ENCODE assay signal across 8 mouse cellular contexts in genomic region chr12:35046310-35046998, GRCm38 (mm10). TPM values are rescaled to one million over a fixed set of nuclear protein-coding genes. Genes with fewer than 3 reads are reported as not detected.
DNase-seq lines count a peak whose midpoint lies in the region; ATAC-seq and TF ChIP-seq lines count a peak whose summit lies in the region.

No protein-coding gene starts in this region.

- peak overlapping the region; percentile 60 for H3K4me2 ChIP-seq in forebrain, embryonic 16.5 days (ENCODE audit: low read length)
- H3K4me2 ChIP-seq in liver, embryonic 16.5 days (ENCODE audit: low read depth, low read length) = peak overlapping the region; percentile 72
- peak overlapping the region; percentile 58 for H3K4me2 ChIP-seq in stomach, postnatal 0 days (replicated peaks; ENCODE audit: low read depth)

- no peak for TF ChIP-seq CTCF in lung, adult 2 months (IDR thresholded peaks at IDR 0.05; ENCODE audit: insufficient read depth, low read length)
- no peak for TF ChIP-seq CTCF in stomach, postnatal 0 days (IDR thresholded peaks at IDR 0.05; ENCODE audit: low read depth)

- no peak for TF ChIP-seq POLR2A in lung, adult 2 months (IDR thresholded peaks at IDR 0.05; ENCODE audit: borderline replicate concordance, extremely low read depth, low read depth, low read length)

- peak; percentile 62 for ATAC-seq in forebrain, embryonic 16.5 days
- peak; percentile 62 for ATAC-seq in liver, embryonic 16.5 days (ENCODE audit: low read depth)
- ATAC-seq in stomach, postnatal 0 days (ENCODE audit: low FRiP score, low TSS enrichment) = peak; percentile 75

- H3K27ac ChIP-seq in forebrain, embryonic 16.5 days (ENCODE audit: low read length) = peak overlapping the region; percentile 54; the same call in 1 of the 2 replicates
- peak overlapping the region; percentile 96 for H3K27ac ChIP-seq in liver, embryonic 16.5 days (ENCODE audit: low read length)
- peak overlapping the region; percentile 99 for H3K27ac ChIP-seq in stomach, postnatal 0 days (replicated peaks)

- H3K9me3 ChIP-seq in forebrain, embryonic 16.5 days (ENCODE audit: control insufficient read depth, low read length) = no peaks in the 10 kb centered on the region
- H3K9me3 ChIP-seq in liver, embryonic 16.5 days (replicated peaks; ENCODE audit: control insufficient read depth, low read length) = no peaks in the 10 kb centered on the region
- no peaks in the 10 kb centered on the region for H3K9me3 ChIP-seq in stomach, postnatal 0 days (ENCODE audit: control insufficient read depth, low read length)

- peak overlapping the region; percentile 97 for H3K4me3 ChIP-seq in lung, adult 2 months (replicated peaks; ENCODE audit: extremely low read depth, low read depth, low read length)
- peak overlapping the region; percentile 85 for H3K4me3 ChIP-seq in forebrain, embryonic 16.5 days (replicated peaks; ENCODE audit: low read length)
- peak overlapping the region; percentile 94 for H3K4me3 ChIP-seq in liver, embryonic 16.5 days (ENCODE audit: low read depth, low read length)
- H3K4me3 ChIP-seq in stomach, postnatal 0 days (ENCODE audit: low read depth, low read length) = peak overlapping the region; percentile 95

- no peaks in the 10 kb centered on the region for H3K27me3 ChIP-seq in forebrain, embryonic 16.5 days (replicated peaks; ENCODE audit: control insufficient read depth, insufficient read depth, low read length)
- no peaks in the 10 kb centered on the region for H3K27me3 ChIP-seq in liver, embryonic 16.5 days (ENCODE audit: control insufficient read depth, insufficient read depth, low read depth, low read length)
- no peaks in the 10 kb centered on the region for H3K27me3 ChIP-seq in stomach, postnatal 0 days (ENCODE audit: control insufficient read depth, insufficient read depth, low read length)

- DNase-seq in lung, adult 2 months = no peak
- DNase-seq in lung, postnatal 36 days = no peak
- DNase-seq in adipocyte (ENCODE audit: low spot score) = peak; percentile 66
- DNase-seq in stomach, postnatal 0 days (ENCODE audit: low spot score) = no peak
- DNase-seq in B cell, adult 2 months = no peak
- no peak for DNase-seq in ovary, adult 18-20 months (ENCODE audit: low spot score)

- H3K9ac ChIP-seq in forebrain, embryonic 16.5 days (replicated peaks; ENCODE audit: low read depth, low read length) = peak overlapping the region; percentile 94
- peak overlapping the region; percentile 97 for H3K9ac ChIP-seq in liver, embryonic 16.5 days (ENCODE audit: low read depth, low read length)
- peak overlapping the region; percentile 88 for H3K9ac ChIP-seq in stomach, postnatal 0 days (ENCODE audit: low read length)

- TF ChIP-seq EP300 in stomach, postnatal 0 days (optimal IDR thresholded peaks at IDR 0.05) = no peak

- H3K4me1 ChIP-seq in lung, adult 2 months (ENCODE audit: control insufficient read depth, insufficient read depth, low read length) = peaks cover 13% of the 10 kb centered on the region
- H3K4me1 ChIP-seq in forebrain, embryonic 16.5 days (replicated peaks; ENCODE audit: control insufficient read depth, insufficient read depth, low read length) = peaks cover 15% of the 10 kb centered on the region
- H3K4me1 ChIP-seq in liver, embryonic 16.5 days (ENCODE audit: control insufficient read depth, low read depth, low read length) = peaks cover 11% of the 10 kb centered on the region
- H3K4me1 ChIP-seq in stomach, postnatal 0 days (replicated peaks; ENCODE audit: control insufficient read depth, insufficient read depth) = no peaks in the 10 kb centered on the region

- under 1% methylated on average over 36 of the region's 36 CpGs for WGBS in lung, adult 2 months
- under 1% methylated on average over 36 of the region's 36 CpGs for WGBS in forebrain, embryonic 16.5 days
- WGBS in liver, embryonic 16.5 days (ENCODE audit: insufficient replicate concordance) = under 1% methylated on average over 36 of the region's 36 CpGs
- 1% methylated on average over 36 of the region's 36 CpGs for WGBS in stomach, postnatal 0 days

- no peaks in the 10 kb centered on the region for H3K36me3 ChIP-seq in forebrain, embryonic 16.5 days (ENCODE audit: control insufficient read depth, insufficient read depth)
- no peaks in the 10 kb centered on the region for H3K36me3 ChIP-seq in liver, embryonic 16.5 days (ENCODE audit: control insufficient read depth, insufficient read depth)
- no peaks in the 10 kb centered on the region for H3K36me3 ChIP-seq in stomach, postnatal 0 days (ENCODE audit: control insufficient read depth, insufficient read depth, low read length)

RNA-seq across cellular contexts. Expression of gene Snx13, which starts 0.5 kb away (rescaled TPM):
- polyA plus RNA-seq in lung, adult 2 months (2012; rRNA removed) = 6.6 and 9.4 TPM in 2 replicates
- polyA plus RNA-seq in forebrain, embryonic 16.5 days (2015; fragmentation: Nextera tagmentation; extraction: Ambion mirVana) = 32.1 and 35.6 TPM in 2 replicates
- polyA plus RNA-seq in liver, embryonic 16.5 days (2015; fragmentation: Nextera tagmentation; extraction: Ambion mirVana) = 8.6 TPM in 2 replicates
- 16.8 and 17.8 TPM in 2 replicates for polyA plus RNA-seq in stomach, postnatal 0 days (2015; fragmentation: Nextera tagmentation; extraction: Ambion mirVana)
